Mouse (Mus musculus) ES-Bruce4 (cell line): Measurements from ENCODE around the gene Rif1.

ENCODE experiments used
- CTCF ChIP-seq: IDR thresholded peaks from one replicate; pipeline ENCODE4 v1.8.1; 2011; ENCODE audit warnings: low read depth, low read length
- POLR2A ChIP-seq: IDR thresholded peaks from one replicate; pipeline ENCODE4 v1.8.1; 2011; ENCODE audit warnings: low read length; ENCODE audit not compliant: insufficient read depth

- TF ChIP-seq POLR2A = no peak
- no peak for TF ChIP-seq CTCF
Measured at GRCm38 (mm10) chr2:52114086-52114485, 41.5 kb downstream of the Rif1 start.
